Mouse (Mus musculus) C2C12 (cell line): ENCODE measurements around the gene Cdyl.

Experiments used
- CTCF ChIP-seq: IDR thresholded peaks from one replicate; pipeline ENCODE4 v1.5.1; 2011; ENCODE audit not compliant: control insufficient read depth, insufficient read depth, insufficient read length
- FOSL1 ChIP-seq: IDR thresholded peaks from one replicate; pipeline ENCODE4 v1.8.0; 2011; ENCODE audit warnings: mild to moderate bottlenecking, low read length; ENCODE audit not compliant: poor library complexity, insufficient read depth, severe bottlenecking
- MYOD1 ChIP-seq: IDR thresholded peaks from one replicate; pipeline ENCODE4 v1.6.1; 2011; ENCODE audit warnings: low read depth; ENCODE audit not compliant: control insufficient read depth, insufficient read length

DNA sequence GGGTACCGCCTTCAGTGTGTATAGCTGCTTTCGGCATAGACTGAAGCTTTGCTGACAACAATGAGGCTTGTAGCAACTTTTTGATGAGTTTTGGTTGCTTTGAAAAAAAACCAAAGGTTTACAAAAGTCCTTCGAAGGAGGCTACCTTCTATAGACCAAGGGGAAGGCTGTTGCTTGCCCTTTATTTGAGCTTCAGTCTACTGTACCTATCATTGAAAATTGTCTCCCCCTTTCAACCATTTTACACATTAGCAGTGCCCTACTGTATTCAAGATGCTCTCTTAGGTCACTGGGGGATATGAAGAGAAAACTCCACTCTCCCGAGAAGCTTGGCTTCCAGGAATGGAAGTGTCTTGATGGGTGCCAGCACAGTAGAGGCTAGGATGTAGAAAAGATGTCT is 83.1 kb downstream of the Cdyl start:
- TF ChIP-seq MYOD1 (no peak), CTCF (no peak), FOSL1 (no peak)
